In the genomic region with DNA sequence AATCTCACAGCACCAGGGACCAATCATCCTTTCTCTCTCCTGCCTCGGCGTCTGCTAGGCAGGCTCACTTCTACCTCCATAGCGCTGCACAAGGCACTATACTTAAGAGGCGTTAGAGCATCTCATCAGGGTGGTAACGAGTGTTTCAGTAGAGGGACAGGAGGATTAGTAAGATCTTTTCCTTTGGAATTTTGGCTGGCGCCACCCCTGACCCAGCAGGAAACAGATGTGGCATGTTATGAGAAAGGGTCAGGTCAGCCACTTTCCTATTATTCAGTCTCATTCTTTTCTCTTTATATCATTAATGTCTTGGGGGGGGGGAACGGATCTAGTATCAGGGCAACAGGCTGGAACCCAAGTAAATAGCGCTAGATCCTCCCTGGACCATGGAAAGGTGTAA, we compare ENCODE assay signal across 23 mouse cellular contexts. TPM values are rescaled to one million over a fixed set of nuclear protein-coding genes. Genes with fewer than 3 reads are reported as not detected.
DNase-seq lines count a peak whose midpoint lies in the region; ATAC-seq and TF ChIP-seq lines count a peak whose summit lies in the region.
"Had no signal": no experiment of that assay in that cellular context is flagged by ENCODE, and none has a peak within 500 bp of the region (broad histone marks: within the 10 kb centered on the region; RNA-seq: fewer than 3 reads in every experiment).

No protein-coding gene starts in this region.

- no peak for DNase-seq in gastrocnemius, adult 2 months
- DNase-seq in gastrocnemius, adult 8-10 months (ENCODE audit: low spot score in 2 of 2) = no peak
- DNase-seq in heart, postnatal 36 days = no peak
- peak; percentile 32 for DNase-seq in lung, embryonic 14.5 days
- no peak for DNase-seq in lung, postnatal 36 days
- DNase-seq: adrenal gland, postnatal 10 days; cerebellum, postnatal 14 days; embryo, embryonic 11 days; forebrain, postnatal 0 days; layer of hippocampus, postnatal 36 days; lung, adult 2 months; thymus, postnatal 36 days had no signal

- TF ChIP-seq POLR2A in cortical plate, adult 2 months (IDR thresholded peaks at IDR 0.05; ENCODE audit: extremely low read depth, insufficient read depth, low read length) = no peak

- 79% methylated on average over 8 of the region's 8 CpGs for WGBS in heart, embryonic 15.5 days
- 75% methylated on average over 8 of the region's 8 CpGs for WGBS in lung, embryonic 14.5 days

- no peak overlapping the region for H3K9ac ChIP-seq in heart, embryonic 15.5 days
- no peak overlapping the region for H3K9ac ChIP-seq in lung, embryonic 14.5 days
- H3K9ac ChIP-seq: forebrain, postnatal 0 days; hindbrain, embryonic 15.5 days; intestine, embryonic 15.5 days; neural tube, embryonic 15.5 days had no signal

- H3K27me3 ChIP-seq in heart, embryonic 15.5 days = no peaks in the 10 kb centered on the region
- H3K27me3 ChIP-seq in lung, embryonic 14.5 days (ENCODE audit: insufficient read depth, low read length) = no peaks in the 10 kb centered on the region
- H3K27me3 ChIP-seq: hindbrain, embryonic 15.5 days; intestine, embryonic 15.5 days; neural tube, embryonic 15.5 days had no signal

- no peaks in the 10 kb centered on the region for H3K36me3 ChIP-seq in heart, embryonic 15.5 days
- H3K36me3 ChIP-seq in lung, embryonic 14.5 days (ENCODE audit: insufficient read depth) = 0 out of 2 replicates have a peak, but pooled peaks cover 5% of the 10 kb centered on the region
- H3K36me3 ChIP-seq: forebrain, embryonic 10.5 days; G1E; hindbrain, embryonic 15.5 days; intestine, embryonic 15.5 days; neural tube, embryonic 15.5 days had no signal

- no peak for ATAC-seq in heart, embryonic 15.5 days (replicated peaks; ENCODE audit: insufficient number of reproducible peaks, insufficient read depth, low FRiP score, low read depth)
- ATAC-seq in lung, embryonic 14.5 days (ENCODE audit: insufficient read depth) = no peak
- ATAC-seq: activated CD4-positive, CD25-positive, alpha-beta regulatory T cell, adult 4 months; forebrain, postnatal 0 days; intestine, embryonic 15.5 days; midbrain, embryonic 16.5 days had no signal

- H3K4me1 ChIP-seq in heart, embryonic 15.5 days (replicated peaks) = peaks cover 65% of the 10 kb centered on the region
- H3K4me1 ChIP-seq in lung, embryonic 14.5 days (ENCODE audit: insufficient read depth) = peaks cover 21% of the 10 kb centered on the region
- H3K4me1 ChIP-seq in cortical plate, adult 2 months (ENCODE audit: control insufficient read depth, insufficient read depth, low read length) = peaks cover 11% of the 10 kb centered on the region

- H3K9me3 ChIP-seq in heart, embryonic 15.5 days (replicated peaks) = no peaks in the 10 kb centered on the region
- H3K9me3 ChIP-seq in lung, embryonic 14.5 days (ENCODE audit: low read depth, low read length) = no peaks in the 10 kb centered on the region
- H3K9me3 ChIP-seq: forebrain, embryonic 10.5 days; G1E; hindbrain, embryonic 15.5 days; intestine, embryonic 15.5 days; neural tube, embryonic 15.5 days had no signal

- intact Hi-C loops in gastrocnemius, adult 2 months (cut with DNase I) = no loop called here
- intact Hi-C loops in heart, postnatal 36 days (cut with DNase I) = loop anchor here (2.0 kb wide), 1 partner anchor 41 kb away; the partner anchor contains the start of gene Ypel2

- no peak overlapping the region for H3K4me3 ChIP-seq in gastrocnemius, adult 2 months
- no peak overlapping the region for H3K4me3 ChIP-seq in heart, embryonic 15.5 days
- H3K4me3 ChIP-seq in lung, embryonic 14.5 days (ENCODE audit: low read depth, low read length) = no peak overlapping the region
- no peak overlapping the region for H3K4me3 ChIP-seq in cortical plate, adult 2 months (ENCODE audit: insufficient read depth, low read length)
- H3K4me3 ChIP-seq: forebrain, embryonic 10.5 days; hindbrain, embryonic 15.5 days; intestine, embryonic 15.5 days; neural tube, embryonic 15.5 days had no signal

- peak overlapping the region; percentile 94 for H3K27ac ChIP-seq in gastrocnemius, adult 2 months
- H3K27ac ChIP-seq in heart, embryonic 15.5 days = peak overlapping the region; percentile 79
- H3K27ac ChIP-seq in lung, embryonic 14.5 days (ENCODE audit: low read depth) = no peak overlapping the region
- H3K27ac ChIP-seq in cortical plate, adult 2 months (ENCODE audit: insufficient read depth, low read length) = peak overlapping the region; percentile 7; the same call in 1 of the 2 replicates
- H3K27ac ChIP-seq: hindbrain, embryonic 15.5 days; intestine, embryonic 15.5 days; kidney, postnatal 0 days; neural tube, embryonic 15.5 days had no signal

- TF ChIP-seq CTCF in gastrocnemius, adult 2 months (IDR thresholded peaks at IDR 0.05) = no peak
- no peak for TF ChIP-seq CTCF in lung, embryonic 14.5 days (IDR thresholded peaks at IDR 0.05; ENCODE audit: low read depth)
- no peak for TF ChIP-seq CTCF in cortical plate, adult 2 months (IDR thresholded peaks at IDR 0.05; ENCODE audit: extremely low read depth, insufficient read depth, low read length)

- H3K4me2 ChIP-seq in heart, embryonic 15.5 days = no peak overlapping the region
- no peak overlapping the region for H3K4me2 ChIP-seq in lung, embryonic 14.5 days
- H3K4me2 ChIP-seq: hindbrain, embryonic 15.5 days; intestine, embryonic 15.5 days; liver, embryonic 11.5 days; neural tube, embryonic 15.5 days had no signal

RNA-seq across cellular contexts. Expression of gene Ypel2, which starts 41.8 kb away (rescaled TPM):
- total RNA-seq in gastrocnemius, adult 2 months (2021) = 10 to 100 TPM in 1 of 2 experiments, 1 to 10 TPM in 1; 4.5 to 11.6 TPM
- total RNA-seq in gastrocnemius, adult 8-10 months (2022) = 1 to 10 TPM; 4.5 to 6.8 (median 4.9) TPM
- 20.8 and 23.1 TPM in 2 replicates for polyA plus RNA-seq in heart, embryonic 15.5 days (2015; fragmentation: Nextera tagmentation; extraction: Ambion mirVana)
- total RNA-seq in heart, postnatal 36 days (2021) = 10 to 100 TPM; 11.1 to 31.6 TPM
- 6.8 and 7.0 TPM in 2 replicates for polyA plus RNA-seq in lung, embryonic 14.5 days (2014; fragmentation: Nextera tagmentation; extraction: Ambion mirVana)
- polyA plus RNA-seq in cortical plate, adult 2 months (2012; rRNA removed) = 27.6 and 32.6 TPM in 2 replicates
